Mouse (Mus musculus): ENCODE results near the gene Celf1. TPM values are rescaled to one million over a fixed set of nuclear protein-coding genes. Genes with fewer than 3 reads are reported as not detected.

Gene Celf1
- polyA plus RNA-seq, 1 experiment from 2014 or later = 78.8 TPM

- ATAC-seq (ENCODE audit: low FRiP score) = no peak
- no peak overlapping the region for H3K27ac ChIP-seq (ENCODE audit: low read depth, low read length)
- peaks cover 21% of the 10 kb centered on the region; the same call in 1 of the 2 replicates for H3K36me3 ChIP-seq (ENCODE audit: control insufficient read depth, insufficient read depth, low read length)
- H3K27me3 ChIP-seq (ENCODE audit: control insufficient read depth, insufficient read depth, low read length) = no peaks in the 10 kb centered on the region
- no peak overlapping the region for H3K4me2 ChIP-seq (replicated peaks; ENCODE audit: low read depth, low read length)
- H3K4me1 ChIP-seq (replicated peaks; ENCODE audit: control insufficient read depth, insufficient read depth, low read length) = peaks cover 4% of the 10 kb centered on the region
- H3K9ac ChIP-seq (ENCODE audit: low read depth, low read length) = no peak overlapping the region
- H3K9me3 ChIP-seq (ENCODE audit: control insufficient read depth, low read length) = no peaks in the 10 kb centered on the region
- 83% methylated on average over 5 of the region's 5 CpGs for WGBS
- no peak overlapping the region for H3K4me3 ChIP-seq (ENCODE audit: low read depth, low read length)
- no peak for DNase-seq (ENCODE audit: low spot score)
These were observed 118.3 kb downstream of the Celf1 start for GRCm38 (mm10) chr2:91058435-91058834.

- no peak overlapping the region for H3K27ac ChIP-seq (ENCODE audit: low read depth, low read length)
- no peak overlapping the region for H3K4me2 ChIP-seq (replicated peaks; ENCODE audit: low read depth, low read length)
- peaks cover 27% of the 10 kb centered on the region; the same call in 1 of the 2 replicates for H3K36me3 ChIP-seq (ENCODE audit: control insufficient read depth, insufficient read depth, low read length)
- no peak overlapping the region for H3K9ac ChIP-seq (ENCODE audit: low read depth, low read length)
- no peaks in the 10 kb centered on the region for H3K9me3 ChIP-seq (ENCODE audit: control insufficient read depth, low read length)
- no peak overlapping the region for H3K4me3 ChIP-seq (ENCODE audit: low read depth, low read length)
- WGBS = 95% methylated on average over 2 of the region's 2 CpGs
- H3K4me1 ChIP-seq (replicated peaks; ENCODE audit: control insufficient read depth, insufficient read depth, low read length) = peaks cover 4% of the 10 kb centered on the region
- DNase-seq (ENCODE audit: low spot score) = no peak
- no peak for ATAC-seq (ENCODE audit: low FRiP score)
- H3K27me3 ChIP-seq (ENCODE audit: control insufficient read depth, insufficient read depth, low read length) = no peaks in the 10 kb centered on the region
These were observed 119.2 kb downstream of the Celf1 start for GRCm38 (mm10) chr2:91059376-91059775.

GRCm38 (mm10) chr2:91060544-91061355 is 120.6 kb downstream of the Celf1 start:
- Histone ChIP-seq H3K9me3 (ENCODE audit: control insufficient read depth, low read length) (no peaks in the 10 kb centered on the region), H3K9ac (ENCODE audit: low read depth, low read length) (no peak overlapping the region), H3K4me1 (replicated peaks; ENCODE audit: control insufficient read depth, insufficient read depth, low read length) (no peaks in the 10 kb centered on the region), H3K36me3 (ENCODE audit: control insufficient read depth, insufficient read depth, low read length) (peaks cover 27% of the 10 kb centered on the region; the same call in 1 of the 2 replicates), H3K4me2 (replicated peaks; ENCODE audit: low read depth, low read length) (no peak overlapping the region), H3K27ac (ENCODE audit: low read depth, low read length) (no peak overlapping the region), H3K27me3 (ENCODE audit: control insufficient read depth, insufficient read depth, low read length) (no peaks in the 10 kb centered on the region), H3K4me3 (ENCODE audit: low read depth, low read length) (no peak overlapping the region)
- DNase-seq (ENCODE audit: low spot score) (peak; percentile 68), ATAC-seq (ENCODE audit: low FRiP score) (no peak)
- WGBS = 81% methylated on average over 10 of the region's 10 CpGs

GRCm38 (mm10) chr2:91061849-91062481 is 121.8 kb downstream of the Celf1 start:
- H3K4me3 ChIP-seq (ENCODE audit: low read depth, low read length) = no peak overlapping the region
- H3K4me1 ChIP-seq (replicated peaks; ENCODE audit: control insufficient read depth, insufficient read depth, low read length) = no peaks in the 10 kb centered on the region
- no peak for DNase-seq (ENCODE audit: low spot score)
- H3K9me3 ChIP-seq (ENCODE audit: control insufficient read depth, low read length) = no peaks in the 10 kb centered on the region
- no peak overlapping the region for H3K27ac ChIP-seq (ENCODE audit: low read depth, low read length)
- no peak for ATAC-seq (ENCODE audit: low FRiP score)
- no peak overlapping the region for H3K4me2 ChIP-seq (replicated peaks; ENCODE audit: low read depth, low read length)
- 84% methylated on average over 6 of the region's 6 CpGs for WGBS
- peaks cover 23% of the 10 kb centered on the region; the same call in 1 of the 2 replicates for H3K36me3 ChIP-seq (ENCODE audit: control insufficient read depth, insufficient read depth, low read length)
- H3K9ac ChIP-seq (ENCODE audit: low read depth, low read length) = no peak overlapping the region
- no peaks in the 10 kb centered on the region for H3K27me3 ChIP-seq (ENCODE audit: control insufficient read depth, insufficient read depth, low read length)

- DNase-seq (ENCODE audit: low spot score) (no peak), ATAC-seq (ENCODE audit: low FRiP score) (no peak)
- no peak overlapping the region for H3K9ac ChIP-seq (ENCODE audit: low read depth, low read length)
- no peaks in the 10 kb centered on the region for H3K9me3 ChIP-seq (ENCODE audit: control insufficient read depth, low read length)
- H3K27me3 ChIP-seq (ENCODE audit: control insufficient read depth, insufficient read depth, low read length) = no peaks in the 10 kb centered on the region
- no peak overlapping the region for H3K4me2 ChIP-seq (replicated peaks; ENCODE audit: low read depth, low read length)
- 93% methylated on average over 16 of the region's 16 CpGs for WGBS
- peaks cover 19% of the 10 kb centered on the region; the same call in 1 of the 2 replicates for H3K36me3 ChIP-seq (ENCODE audit: control insufficient read depth, insufficient read depth, low read length)
- H3K4me1 ChIP-seq (replicated peaks; ENCODE audit: control insufficient read depth, insufficient read depth, low read length) = no peaks in the 10 kb centered on the region
- H3K4me3 ChIP-seq (ENCODE audit: low read depth, low read length) = no peak overlapping the region
- H3K27ac ChIP-seq (ENCODE audit: low read depth, low read length) = no peak overlapping the region
These were observed 122.8 kb downstream of the Celf1 start for GRCm38 (mm10) chr2:91062779-91063606.

GRCm38 (mm10) chr2:91064211-91064610 is 124.0 kb downstream of the Celf1 start:
- Histone ChIP-seq H3K27me3 (ENCODE audit: control insufficient read depth, insufficient read depth, low read length) (no peaks in the 10 kb centered on the region), H3K4me1 (replicated peaks; ENCODE audit: control insufficient read depth, insufficient read depth, low read length) (peaks cover 2% of the 10 kb centered on the region; the same call in 1 of the 2 replicates), H3K4me2 (replicated peaks; ENCODE audit: low read depth, low read length) (no peak overlapping the region), H3K4me3 (ENCODE audit: low read depth, low read length) (no peak overlapping the region), H3K27ac (ENCODE audit: low read depth, low read length) (no peak overlapping the region), H3K9me3 (ENCODE audit: control insufficient read depth, low read length) (no peaks in the 10 kb centered on the region), H3K9ac (ENCODE audit: low read depth, low read length) (no peak overlapping the region), H3K36me3 (ENCODE audit: control insufficient read depth, insufficient read depth, low read length) (peaks cover 16% of the 10 kb centered on the region; the same call in 1 of the 2 replicates)
- no peak for DNase-seq (ENCODE audit: low spot score)
- ATAC-seq (ENCODE audit: low FRiP score) = no peak
- WGBS = 85% methylated on average over 6 of the region's 6 CpGs

GRCm38 (mm10) chr2:91065544-91065943 is 125.4 kb downstream of the Celf1 start:
- peaks cover 2% of the 10 kb centered on the region; the same call in 1 of the 2 replicates for H3K4me1 ChIP-seq (replicated peaks; ENCODE audit: control insufficient read depth, insufficient read depth, low read length)
- ATAC-seq (ENCODE audit: low FRiP score) = no peak
- no peak overlapping the region for H3K4me3 ChIP-seq (ENCODE audit: low read depth, low read length)
- peaks cover 11% of the 10 kb centered on the region; the same call in 1 of the 2 replicates for H3K36me3 ChIP-seq (ENCODE audit: control insufficient read depth, insufficient read depth, low read length)
- H3K9ac ChIP-seq (ENCODE audit: low read depth, low read length) = no peak overlapping the region
- no peak overlapping the region for H3K4me2 ChIP-seq (replicated peaks; ENCODE audit: low read depth, low read length)
- peak; percentile 69 for DNase-seq (ENCODE audit: low spot score)
- no peaks in the 10 kb centered on the region for H3K9me3 ChIP-seq (ENCODE audit: control insufficient read depth, low read length)
- 48% methylated on average over 3 of the region's 3 CpGs for WGBS
- no peaks in the 10 kb centered on the region for H3K27me3 ChIP-seq (ENCODE audit: control insufficient read depth, insufficient read depth, low read length)
- no peak overlapping the region for H3K27ac ChIP-seq (ENCODE audit: low read depth, low read length)

GRCm38 (mm10) chr2:91066455-91066854 is 126.3 kb downstream of the Celf1 start:
- Histone ChIP-seq H3K9me3 (ENCODE audit: control insufficient read depth, low read length) (no peaks in the 10 kb centered on the region), H3K27me3 (ENCODE audit: control insufficient read depth, insufficient read depth, low read length) (no peaks in the 10 kb centered on the region), H3K9ac (ENCODE audit: low read depth, low read length) (no peak overlapping the region), H3K4me3 (ENCODE audit: low read depth, low read length) (no peak overlapping the region), H3K4me1 (replicated peaks; ENCODE audit: control insufficient read depth, insufficient read depth, low read length) (peaks cover 2% of the 10 kb centered on the region; the same call in 1 of the 2 replicates), H3K36me3 (ENCODE audit: control insufficient read depth, insufficient read depth, low read length) (peaks cover 9% of the 10 kb centered on the region; the same call in 1 of the 2 replicates), H3K27ac (ENCODE audit: low read depth, low read length) (no peak overlapping the region), H3K4me2 (replicated peaks; ENCODE audit: low read depth, low read length) (no peak overlapping the region)
- WGBS = 91% methylated on average over 3 of the region's 3 CpGs
- ATAC-seq (ENCODE audit: low FRiP score) (no peak), DNase-seq (ENCODE audit: low spot score) (no peak)

All from hindbrain, embryonic 11.5 days (tissue).